Mouse (Mus musculus): Measurements from ENCODE around the gene Xrcc1.

- no peak for TF ChIP-seq CTCF (conservative IDR thresholded peaks at IDR 0.05; ENCODE audit: insufficient read depth, insufficient read length, low read depth, low read length)
- no peak for TF ChIP-seq POLR2A (IDR thresholded peaks at IDR 0.05; ENCODE audit: low read depth, low read length)
Observed at GRCm38 (mm10) chr7:24537081-24537480, 9.0 kb upstream of the Xrcc1 start.

Measured in kidney, adult 2 months (tissue).